Mouse (Mus musculus): ENCODE results near the gene Cnih2. TPM values are rescaled to one million over a fixed set of nuclear protein-coding genes. Genes with fewer than 3 reads are reported as not detected.

The Cnih2 gene
- polyA plus RNA-seq, 1 experiment, result 399 TPM

- no peak overlapping the region for H3K4me3 ChIP-seq (ENCODE audit: insufficient read depth, low read length)
- H3K27ac ChIP-seq (ENCODE audit: insufficient read depth, low read length), result no peak overlapping the region; the same call in 1 of the 2 replicates
- peaks cover 5% of the 10 kb centered on the region; the same call in 1 of the 2 replicates for H3K4me1 ChIP-seq (ENCODE audit: control insufficient read depth, insufficient read depth, low read length)
- TF ChIP-seq CTCF (IDR thresholded peaks at IDR 0.05; ENCODE audit: extremely low read depth, insufficient read depth, low read length), result no peak
- TF ChIP-seq POLR2A (IDR thresholded peaks at IDR 0.05; ENCODE audit: extremely low read depth, insufficient read depth, low read length), result no peak
Measured at GRCm38 (mm10) chr19:5113783-5114182, 15.5 kb upstream of the Cnih2 start.

GRCm38 (mm10) chr19:5109659-5110453 is 11.5 kb upstream of the Cnih2 start:
- no peak for TF ChIP-seq POLR2A (IDR thresholded peaks at IDR 0.05; ENCODE audit: extremely low read depth, insufficient read depth, low read length)
- TF ChIP-seq CTCF (IDR thresholded peaks at IDR 0.05; ENCODE audit: extremely low read depth, insufficient read depth, low read length), result peak; percentile 23; the same call in 1 of the 2 replicates
- H3K4me1 ChIP-seq (ENCODE audit: control insufficient read depth, insufficient read depth, low read length), result peaks cover 10% of the 10 kb centered on the region; the same call in 1 of the 2 replicates
- H3K27ac ChIP-seq (ENCODE audit: insufficient read depth, low read length), result no peak overlapping the region
- H3K4me3 ChIP-seq (ENCODE audit: insufficient read depth, low read length), result no peak overlapping the region

GRCm38 (mm10) chr19:5108702-5109101 is 10.4 kb upstream of the Cnih2 start:
- Histone ChIP-seq H3K27ac (ENCODE audit: insufficient read depth, low read length) (no peak overlapping the region), H3K4me3 (ENCODE audit: insufficient read depth, low read length) (no peak overlapping the region), H3K4me1 (ENCODE audit: control insufficient read depth, insufficient read depth, low read length) (peaks cover 7% of the 10 kb centered on the region; the same call in 1 of the 2 replicates)
- TF ChIP-seq POLR2A (IDR thresholded peaks at IDR 0.05; ENCODE audit: extremely low read depth, insufficient read depth, low read length) (no peak), CTCF (IDR thresholded peaks at IDR 0.05; ENCODE audit: extremely low read depth, insufficient read depth, low read length) (no peak)

GRCm38 (mm10) chr19:5108271-5108575 is 9.9 kb upstream of the Cnih2 start:
- peaks cover 6% of the 10 kb centered on the region; the same call in 1 of the 2 replicates for H3K4me1 ChIP-seq (ENCODE audit: control insufficient read depth, insufficient read depth, low read length)
- no peak overlapping the region for H3K27ac ChIP-seq (ENCODE audit: insufficient read depth, low read length)
- H3K4me3 ChIP-seq (ENCODE audit: insufficient read depth, low read length), result no peak overlapping the region
- TF ChIP-seq POLR2A (IDR thresholded peaks at IDR 0.05; ENCODE audit: extremely low read depth, insufficient read depth, low read length) (no peak), CTCF (IDR thresholded peaks at IDR 0.05; ENCODE audit: extremely low read depth, insufficient read depth, low read length) (peak; percentile 17; the same call in 1 of the 2 replicates)

- peaks cover 6% of the 10 kb centered on the region; the same call in 1 of the 2 replicates for H3K4me1 ChIP-seq (ENCODE audit: control insufficient read depth, insufficient read depth, low read length)
- no peak for TF ChIP-seq CTCF (IDR thresholded peaks at IDR 0.05; ENCODE audit: extremely low read depth, insufficient read depth, low read length)
- no peak for TF ChIP-seq POLR2A (IDR thresholded peaks at IDR 0.05; ENCODE audit: extremely low read depth, insufficient read depth, low read length)
- H3K4me3 ChIP-seq (ENCODE audit: insufficient read depth, low read length), result no peak overlapping the region
- H3K27ac ChIP-seq (ENCODE audit: insufficient read depth, low read length), result no peak overlapping the region
Measured at GRCm38 (mm10) chr19:5107556-5108270, 9.4 kb upstream of the Cnih2 start.

GRCm38 (mm10) chr19:5106731-5107191 is 8.4 kb upstream of the Cnih2 start, which contains the start of gene Rab1b:
Rab1b (minus strand) TSS chr19:5107072.
- peaks cover 6% of the 10 kb centered on the region; the same call in 1 of the 2 replicates for H3K4me1 ChIP-seq (ENCODE audit: control insufficient read depth, insufficient read depth, low read length)
- H3K27ac ChIP-seq (ENCODE audit: insufficient read depth, low read length), result peak within 1 kb of the TSS; percentile 96
- TF ChIP-seq POLR2A (IDR thresholded peaks at IDR 0.05; ENCODE audit: extremely low read depth, insufficient read depth, low read length), result no peak; the same call in 1 of the 2 replicates
- TF ChIP-seq CTCF (IDR thresholded peaks at IDR 0.05; ENCODE audit: extremely low read depth, insufficient read depth, low read length), result no peak
- peak within 1 kb of the TSS; percentile 73 for H3K4me3 ChIP-seq (ENCODE audit: insufficient read depth, low read length)

- peak overlapping the region; percentile 73 for H3K4me3 ChIP-seq (ENCODE audit: insufficient read depth, low read length)
- peaks cover 6% of the 10 kb centered on the region; the same call in 1 of the 2 replicates for H3K4me1 ChIP-seq (ENCODE audit: control insufficient read depth, insufficient read depth, low read length)
- H3K27ac ChIP-seq (ENCODE audit: insufficient read depth, low read length), result peak overlapping the region; percentile 96
- TF ChIP-seq CTCF (IDR thresholded peaks at IDR 0.05; ENCODE audit: extremely low read depth, insufficient read depth, low read length) (no peak), POLR2A (IDR thresholded peaks at IDR 0.05; ENCODE audit: extremely low read depth, insufficient read depth, low read length) (no peak)
Measured at GRCm38 (mm10) chr19:5106074-5106473, 7.8 kb upstream of the Cnih2 start.

- Histone ChIP-seq H3K4me3 (ENCODE audit: insufficient read depth, low read length) (peak overlapping the region; percentile 55), H3K4me1 (ENCODE audit: control insufficient read depth, insufficient read depth, low read length) (peaks cover 2% of the 10 kb centered on the region; the same call in 1 of the 2 replicates), H3K27ac (ENCODE audit: insufficient read depth, low read length) (0 out of 2 replicates have a peak overlapping the region, but pooled peaks have one; percentile 76)
- TF ChIP-seq CTCF (IDR thresholded peaks at IDR 0.05; ENCODE audit: extremely low read depth, insufficient read depth, low read length) (no peak), POLR2A (IDR thresholded peaks at IDR 0.05; ENCODE audit: extremely low read depth, insufficient read depth, low read length) (no peak)
Measured at GRCm38 (mm10) chr19:5097521-5098362, 579 bp downstream of the Cnih2 start.
